Comparison of ENCODE assay signal across 12 mouse cellular contexts in genomic region chr12:11037951-11038350, GRCm38 (mm10).
"Had no signal": no experiment of that assay in that cellular context is flagged by ENCODE, and none has a peak within 500 bp of the region (broad histone marks: within the 10 kb centered on the region; RNA-seq: fewer than 3 reads in every experiment).

No protein-coding gene starts in this region.

- H3K9me3 ChIP-seq: limb, embryonic 13.5 days; liver, embryonic 15.5 days; megakaryocyte, embryonic 14.5 days; midbrain, embryonic 15.5 days; neural tube, embryonic 12.5 days had no signal

- ATAC-seq: hindbrain, postnatal 0 days; midbrain, embryonic 15.5 days had no signal

- H3K4me2 ChIP-seq: limb, embryonic 13.5 days; liver, embryonic 15.5 days; lung, embryonic 14.5 days; midbrain, embryonic 11.5 days; midbrain, embryonic 15.5 days; neural tube, embryonic 12.5 days had no signal

- H3K27me3 ChIP-seq: limb, embryonic 13.5 days; liver, embryonic 15.5 days; megakaryocyte, embryonic 14.5 days; midbrain, embryonic 15.5 days; neural tube, embryonic 12.5 days had no signal

- H3K9ac ChIP-seq: limb, embryonic 13.5 days; liver, embryonic 15.5 days; lung, embryonic 14.5 days; midbrain, embryonic 15.5 days; neural tube, embryonic 12.5 days had no signal

- H3K4me1 ChIP-seq: limb, embryonic 13.5 days; liver, embryonic 15.5 days; megakaryocyte, embryonic 14.5 days; midbrain, embryonic 15.5 days; neural tube, embryonic 12.5 days had no signal

- H3K27ac ChIP-seq: hindbrain, postnatal 0 days; limb, embryonic 13.5 days; liver, embryonic 15.5 days; macrophage; midbrain, embryonic 15.5 days; neural tube, embryonic 12.5 days; stomach, postnatal 0 days had no signal

- H3K36me3 ChIP-seq: limb, embryonic 13.5 days; liver, embryonic 15.5 days; midbrain, embryonic 15.5 days; neural tube, embryonic 12.5 days had no signal

- DNase-seq: left cerebral cortex, postnatal 4 days; lung, embryonic 14.5 days; lung, postnatal 14 days had no signal

- H3K4me3 ChIP-seq: limb, embryonic 13.5 days; liver, embryonic 15.5 days; megakaryocyte, embryonic 14.5 days; midbrain, embryonic 15.5 days; neural tube, embryonic 12.5 days had no signal
